Mouse (Mus musculus) cortical plate, adult 2 months (tissue): ENCODE results near the gene Gm9913.

Experiments
- CTCF ChIP-seq: fragments of 200-500 bp; IDR thresholded peaks from 2 replicates; pipeline ENCODE4 v1.5.1; 2011; ENCODE audit warnings: mild to moderate bottlenecking, control low read depth, low read length; ENCODE audit not compliant: insufficient read depth; ENCODE audit errors: extremely low read depth
- POLR2A ChIP-seq: fragments of 200-500 bp; IDR thresholded peaks from 2 replicates; pipeline ENCODE4 v1.6.1; 2011; ENCODE audit warnings: mild to moderate bottlenecking, low read length, control low read depth; ENCODE audit not compliant: insufficient read depth; ENCODE audit errors: extremely low read depth

DNA sequence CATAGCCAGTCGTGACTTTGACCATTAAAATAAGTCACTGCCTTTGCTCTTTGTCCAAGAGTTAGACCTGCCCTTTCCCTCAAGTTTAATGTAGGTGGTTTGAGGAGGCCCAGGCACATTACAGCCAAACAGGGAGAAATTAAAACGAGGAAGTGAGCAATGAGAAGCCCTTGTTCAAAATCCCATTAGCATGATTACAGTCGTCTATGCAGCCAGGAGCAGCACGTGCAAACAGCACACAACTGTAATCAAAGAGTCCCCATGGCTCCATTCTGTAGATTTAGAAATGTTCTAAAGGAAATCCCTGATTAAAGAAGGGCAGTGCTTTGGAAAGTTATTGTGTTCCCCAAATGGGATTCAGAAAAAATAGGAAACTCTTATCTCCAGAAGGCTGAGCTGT, 26.2 kb upstream of the Gm9913 start:
- TF ChIP-seq CTCF (no peak), POLR2A (no peak)
